In genomic region chr4:152385644-152386043, GRCm38 (mm10) we compare ENCODE assay signal across 11 mouse cellular contexts. TPM values are rescaled to one million over a fixed set of nuclear protein-coding genes. Genes with fewer than 3 reads are reported as not detected.
DNase-seq lines count a peak whose midpoint lies in the region; ATAC-seq and TF ChIP-seq lines count a peak whose summit lies in the region.
"Had no signal": no experiment of that assay in that cellular context is flagged by ENCODE, and none has a peak within 500 bp of the region (broad histone marks: within the 10 kb centered on the region; RNA-seq: fewer than 3 reads in every experiment).

No protein-coding gene starts in this region.

- WGBS in liver, postnatal 0 days (ENCODE audit: insufficient replicate concordance), result 45% methylated on average over 16 of the region's 16 CpGs

- H3K4me1 ChIP-seq in liver, postnatal 0 days (ENCODE audit: insufficient read depth), result no peaks in the 10 kb centered on the region
- H3K4me1 ChIP-seq: intestine, embryonic 15.5 days had no signal

- no peak overlapping the region for H3K4me3 ChIP-seq in liver, postnatal 0 days (ENCODE audit: low read depth, low read length)
- H3K4me3 ChIP-seq: erythroblast, embryonic 14.5 days; intestine, embryonic 15.5 days had no signal

- DNase-seq in embryo, embryonic 11 days, result peak; percentile 19
- DNase-seq in embryo, embryonic 10 days (ENCODE audit: low spot score), result no peak
- peak; percentile 45 for DNase-seq in liver, postnatal 0 days
- DNase-seq in liver, result no peak
- peak; percentile 13 for DNase-seq in c-Kit-positive CD71-negative TER-119-negative erythroid progenitor cells, embryonic 14.5 days (ENCODE audit: low read depth)
- DNase-seq in splenic B cell, adult 2 months (ENCODE audit: low read depth, low spot score), result peak; percentile 38
- DNase-seq in layer of hippocampus, postnatal 14 days (ENCODE audit: low spot score in 2 of 2), result no peak

- no peaks in the 10 kb centered on the region for H3K36me3 ChIP-seq in liver, postnatal 0 days (replicated peaks; ENCODE audit: insufficient read depth, low read length)
- H3K36me3 ChIP-seq in splenic B cell, adult 2 months (ENCODE audit: control insufficient read depth, insufficient read depth, low read length, poor library complexity, severe bottlenecking), result no peaks in the 10 kb centered on the region
- H3K36me3 ChIP-seq: intestine, embryonic 15.5 days had no signal

- no peaks in the 10 kb centered on the region for H3K9me3 ChIP-seq in liver, postnatal 0 days (ENCODE audit: low read length)
- H3K9me3 ChIP-seq: intestine, embryonic 15.5 days had no signal

- no peak for TF ChIP-seq EP300 in liver, postnatal 0 days (IDR thresholded peaks at IDR 0.05; ENCODE audit: low read depth)

- H3K27ac ChIP-seq in liver, postnatal 0 days (ENCODE audit: low read depth), result no peak overlapping the region
- H3K27ac ChIP-seq: intestine, embryonic 15.5 days had no signal

- TF ChIP-seq CTCF in liver, postnatal 0 days (IDR thresholded peaks at IDR 0.05; ENCODE audit: low read depth), result peak; percentile 56

- H3K9ac ChIP-seq in liver, postnatal 0 days (replicated peaks), result no peak overlapping the region
- H3K9ac ChIP-seq: intestine, embryonic 15.5 days had no signal

- ATAC-seq in liver, postnatal 0 days, result no peak
- no peak for ATAC-seq in cerebellum, adult (ENCODE audit: insufficient number of reproducible peaks, low FRiP score, low TSS enrichment)
- ATAC-seq: intestine, embryonic 15.5 days; Patski had no signal

- no peak overlapping the region for H3K4me2 ChIP-seq in liver, postnatal 0 days (ENCODE audit: low read depth, low read length)
- H3K4me2 ChIP-seq: intestine, embryonic 15.5 days had no signal

- H3K27me3 ChIP-seq in liver, postnatal 0 days (ENCODE audit: insufficient read depth, low read length), result no peaks in the 10 kb centered on the region
- H3K27me3 ChIP-seq in splenic B cell, adult 2 months (ENCODE audit: control insufficient read depth, insufficient read depth, low read length, poor library complexity, severe bottlenecking), result no peaks in the 10 kb centered on the region
- H3K27me3 ChIP-seq: intestine, embryonic 15.5 days; Patski had no signal

RNA-seq across cellular contexts. Expression of gene Chd5, which starts 47.2 kb away (rescaled TPM):
- polyA plus RNA-seq in liver, postnatal 0 days (2015; fragmentation: Nextera tagmentation; extraction: Ambion mirVana), result 0.38 TPM in 1 of 2 replicates, not detected in the other
- total RNA-seq in layer of hippocampus, postnatal 14 days (2021), result 100 to 1,000 TPM; 140 to 154 TPM

Comparison
In these comparisons a context has a peak if more than half of its experiments do, and no peak if none do; other contexts are left out.
1. DNase-seq: peak in embryo, embryonic 11 days (single experiment), liver, postnatal 0 days (single experiment), c-Kit-positive CD71-negative TER-119-negative erythroid progenitor cells, embryonic 14.5 days (single experiment) and splenic B cell, adult 2 months (single experiment); none in embryo, embryonic 10 days (single experiment), liver (single experiment) and layer of hippocampus, postnatal 14 days (0 of 2).